Mouse (Mus musculus): ENCODE data around the gene Prdm13.

- TF ChIP-seq GATA1 (IDR thresholded peaks at IDR 0.05; ENCODE audit: low read length), result no peak
- no peak for TF ChIP-seq TAL1 (IDR thresholded peaks at IDR 0.05; ENCODE audit: low read length)
Measured at GRCm38 (mm10) chr4:21682421-21683150, 3.2 kb downstream of the Prdm13 start.

All from erythroblast, embryonic 14.5 days (primary cell).